Mouse (Mus musculus) midbrain, embryonic 10.5 days (tissue): Measurements from ENCODE around the gene Rabl6. TPM values are rescaled to one million over a fixed set of nuclear protein-coding genes. Genes with fewer than 3 reads are reported as not detected.

Experiments used
- DNase-seq: peaks from one replicate; pipeline ENCODE4 v3.0.0-alpha.2; 2017; ENCODE audit warnings: low spot score
- H3K27ac ChIP-seq: fragments of 300-500 bp; sonication (generic); replicated peaks from 2 replicates; pipeline ENCODE4 v1.5.1; 2016; ENCODE audit warnings: mild to moderate bottlenecking
- H3K27me3 ChIP-seq: fragments of 300-500 bp; sonication (generic); 2 replicates; pipeline ENCODE4 v1.6.1; 2016; ENCODE audit warnings: low read depth, mild to moderate bottlenecking; ENCODE audit not compliant: poor library complexity, severe bottlenecking
- H3K36me3 ChIP-seq: fragments of 300-500 bp; sonication (generic); 2 replicates; pipeline ENCODE4 v1.6.1; 2016; ENCODE audit warnings: mild to moderate bottlenecking, moderate library complexity
- H3K4me1 ChIP-seq: fragments of 300-500 bp; sonication (generic); 2 replicates; pipeline ENCODE4 v1.6.1; 2016
- H3K4me3 ChIP-seq: fragments of 300-500 bp; sonication (generic); 2 replicates; pipeline ENCODE4 v1.5.1; 2016; ENCODE audit warnings: mild to moderate bottlenecking, moderate library complexity
- H3K9me3 ChIP-seq: fragments of 300-500 bp; sonication (generic); replicated peaks from 2 replicates; pipeline ENCODE4 v1.6.1; 2016; ENCODE audit warnings: mild to moderate bottlenecking
- WGBS: fragments of 180-500 bp; shearing (Covaris S2); methylation state at CpG from one replicate; pipeline ENCODE4 v1.1.7; 2016; 5-methylcytosine and 5-hydroxymethylcytosine counted together
- polyA plus RNA-seq: library from polyadenylated mRNA; unstranded; fragments of >200 nt; fragmentation: Nextera tagmentation; extraction: Ambion mirVana; gene quantifications from 2 replicates; pipeline ENCODE4 v1.2.1, GENCODE M21; 2016

Rabl6 gene
- polyA plus RNA-seq, 1 experiment from 2014 or later, result 75.1 TPM

GRCm38 (mm10) chr2:25621229-25622200 is 13.2 kb upstream of the Rabl6 start, which contains the start of gene Tmem141:
Gene Tmem141, minus strand, starts transcription at chr2:25622005.
- Histone ChIP-seq H3K4me1 (peaks cover 12% of the 10 kb centered on the region), H3K4me3 (peak within 1 kb of the TSS; percentile 60), H3K36me3 (no peaks in the 10 kb centered on the region), H3K27me3 (peaks cover 49% of the 10 kb centered on the region), H3K27ac (peak within 1 kb of the TSS; percentile 79), H3K9me3 (no peaks in the 10 kb centered on the region)
- DNase-seq, result peak; percentile 84
- WGBS, result 6% methylated on average over 34 of the region's 34 CpGs

- Histone ChIP-seq H3K36me3 (no peaks in the 10 kb centered on the region), H3K27ac (no peak overlapping the region), H3K4me1 (peaks cover 17% of the 10 kb centered on the region), H3K27me3 (peaks cover 56% of the 10 kb centered on the region), H3K4me3 (peak overlapping the region; percentile 60; the same call in 1 of the 2 replicates), H3K9me3 (no peaks in the 10 kb centered on the region)
- 91% methylated on average over 4 of the region's 4 CpGs for WGBS
- DNase-seq, result no peak
Observed at GRCm38 (mm10) chr2:25620852-25621228, 12.5 kb upstream of the Rabl6 start.

GRCm38 (mm10) chr2:25620386-25620785 is 12.1 kb upstream of the Rabl6 start:
- Histone ChIP-seq H3K4me1 (peaks cover 17% of the 10 kb centered on the region), H3K27ac (no peak overlapping the region), H3K36me3 (no peaks in the 10 kb centered on the region), H3K4me3 (no peak overlapping the region), H3K9me3 (no peaks in the 10 kb centered on the region), H3K27me3 (peaks cover 60% of the 10 kb centered on the region)
- no peak for DNase-seq
- WGBS, result 81% methylated on average over 6 of the region's 6 CpGs

- no peak within 1 kb of the TSS for H3K4me3 ChIP-seq
- H3K27me3 ChIP-seq, result peaks cover 83% of the 10 kb centered on the region
Observed at GRCm38 (mm10) chr2:25617578-25617977, 9.3 kb upstream of the Rabl6 start, which contains the start of gene Ccdc183. Gene Ccdc183, minus strand, starts transcription at chr2:25617678.

GRCm38 (mm10) chr2:25616398-25616797 is 8.1 kb upstream of the Rabl6 start:
- Histone ChIP-seq H3K4me3 (no peak overlapping the region), H3K36me3 (no peaks in the 10 kb centered on the region), H3K4me1 (peaks cover 10% of the 10 kb centered on the region), H3K27me3 (peaks cover 93% of the 10 kb centered on the region), H3K9me3 (no peaks in the 10 kb centered on the region), H3K27ac (no peak overlapping the region)
- 20% methylated on average over 22 of the region's 22 CpGs for WGBS
- no peak for DNase-seq

More at GRCm38 (mm10) chr2:25617578-25617977, 9.3 kb upstream of the Rabl6 start, which contains the start of gene Ccdc183:
- whole genome bisulfite sequencing, result 86% methylated on average over 3 of the region's 3 CpGs
- peaks cover 17% of the 10 kb centered on the region for H3K4me1 ChIP-seq
- H3K27ac ChIP-seq, result no peak within 1 kb of the TSS
- no peak for DNase-seq
- H3K36me3 ChIP-seq, result no peaks in the 10 kb centered on the region
- H3K9me3 ChIP-seq, result no peaks in the 10 kb centered on the region

GRCm38 (mm10) chr2:25608671-25609070 is 350 bp upstream of the Rabl6 start:
- no peak for DNase-seq
- H3K27me3 ChIP-seq, result peaks cover 50% of the 10 kb centered on the region
- H3K4me3 ChIP-seq, result peak overlapping the region; percentile 99
- peaks cover 16% of the 10 kb centered on the region for H3K36me3 ChIP-seq
- H3K9me3 ChIP-seq, result no peaks in the 10 kb centered on the region
- peaks cover 26% of the 10 kb centered on the region for H3K4me1 ChIP-seq
- WGBS, result 77% methylated on average over 10 of the region's 10 CpGs
- peak overlapping the region; percentile 96 for H3K27ac ChIP-seq

- Histone ChIP-seq H3K27me3 (no peaks in the 10 kb centered on the region), H3K9me3 (no peaks in the 10 kb centered on the region), H3K4me1 (peaks cover 17% of the 10 kb centered on the region), H3K27ac (no peak overlapping the region), H3K4me3 (no peak overlapping the region), H3K36me3 (peaks cover 78% of the 10 kb centered on the region)
- no peak for DNase-seq
- WGBS, result 96% methylated on average over 5 of the region's 5 CpGs
Observed at GRCm38 (mm10) chr2:25602526-25602925, 5.8 kb downstream of the Rabl6 start.

GRCm38 (mm10) chr2:25600037-25600436 is 8.3 kb downstream of the Rabl6 start:
- no peak overlapping the region for H3K27ac ChIP-seq
- DNase-seq, result no peak

GRCm38 (mm10) chr2:25598749-25599148 is 9.6 kb downstream of the Rabl6 start:
- no peak overlapping the region for H3K27ac ChIP-seq
- WGBS, result 98% methylated on average over 1 of the region's 1 CpGs
- no peaks in the 10 kb centered on the region for H3K4me1 ChIP-seq
- no peak for DNase-seq
- H3K9me3 ChIP-seq, result no peaks in the 10 kb centered on the region
- no peaks in the 10 kb centered on the region for H3K27me3 ChIP-seq
- peaks cover 99% of the 10 kb centered on the region for H3K36me3 ChIP-seq
- no peak overlapping the region for H3K4me3 ChIP-seq

More at GRCm38 (mm10) chr2:25600037-25600436, 8.3 kb downstream of the Rabl6 start:
- peaks cover 96% of the 10 kb centered on the region for H3K36me3 ChIP-seq
- 89% methylated on average over 2 of the region's 2 CpGs for WGBS
- H3K9me3 ChIP-seq, result no peaks in the 10 kb centered on the region
- no peaks in the 10 kb centered on the region for H3K4me1 ChIP-seq
- H3K27me3 ChIP-seq, result no peaks in the 10 kb centered on the region
- H3K4me3 ChIP-seq, result no peak overlapping the region

- no peaks in the 10 kb centered on the region for H3K27me3 ChIP-seq
- no peak overlapping the region for H3K27ac ChIP-seq
- WGBS, result 95% methylated on average over 5 of the region's 5 CpGs
- H3K9me3 ChIP-seq, result no peaks in the 10 kb centered on the region
- DNase-seq, result no peak
- no peak overlapping the region for H3K4me3 ChIP-seq
- no peaks in the 10 kb centered on the region for H3K4me1 ChIP-seq
- peaks cover 99% of the 10 kb centered on the region for H3K36me3 ChIP-seq
Observed at GRCm38 (mm10) chr2:25596765-25597510, 11.4 kb downstream of the Rabl6 start.

GRCm38 (mm10) chr2:25591863-25592262 is 16.5 kb downstream of the Rabl6 start:
- Histone ChIP-seq H3K4me1 (no peaks in the 10 kb centered on the region), H3K27me3 (no peaks in the 10 kb centered on the region), H3K4me3 (no peak overlapping the region), H3K9me3 (no peaks in the 10 kb centered on the region), H3K36me3 (peaks cover 97% of the 10 kb centered on the region), H3K27ac (no peak overlapping the region)
- 88% methylated on average over 2 of the region's 2 CpGs for WGBS
- DNase-seq, result no peak

- no peak overlapping the region for H3K4me3 ChIP-seq
- WGBS, result 94% methylated on average over 8 of the region's 8 CpGs
- no peaks in the 10 kb centered on the region for H3K27me3 ChIP-seq
- peaks cover 98% of the 10 kb centered on the region for H3K36me3 ChIP-seq
- H3K27ac ChIP-seq, result no peak overlapping the region
- H3K9me3 ChIP-seq, result no peaks in the 10 kb centered on the region
- no peaks in the 10 kb centered on the region for H3K4me1 ChIP-seq
- no peak for DNase-seq
Observed at GRCm38 (mm10) chr2:25588227-25588907, 20.0 kb downstream of the Rabl6 start.
